Mouse (Mus musculus): ENCODE results near the gene Pabpn1l. TPM values are rescaled to one million over a fixed set of nuclear protein-coding genes. Genes with fewer than 3 reads are reported as not detected.

Gene Pabpn1l
- polyA plus RNA-seq, 1 experiment from 2014 or later = not detected

GRCm38 (mm10) chr8:122610612-122611277, 11.8 kb downstream of the Pabpn1l start:
- H3K4me2 ChIP-seq (ENCODE audit: low read depth, low read length) = peak overlapping the region; percentile 90
- H3K27ac ChIP-seq (replicated peaks; ENCODE audit: low read depth, low read length) = 0 out of 2 replicates have a peak overlapping the region, but pooled peaks have one; percentile 11
- ATAC-seq (replicated peaks; ENCODE audit: insufficient number of reproducible peaks, low FRiP score, low TSS enrichment, low read depth) (no peak; the same call in none of the 2 replicates), DNase-seq (ENCODE audit: low spot score) (no peak)
- no peaks in the 10 kb centered on the region for H3K27me3 ChIP-seq (ENCODE audit: control insufficient read depth, insufficient read depth, low read length)
- peak overlapping the region; percentile 63 for H3K9ac ChIP-seq (replicated peaks; ENCODE audit: low read length)
- no peaks in the 10 kb centered on the region for H3K9me3 ChIP-seq (replicated peaks; ENCODE audit: control insufficient read depth, low read length)
- no peaks in the 10 kb centered on the region for H3K36me3 ChIP-seq (replicated peaks; ENCODE audit: control insufficient read depth, insufficient read depth, low read depth, low read length)
- H3K4me3 ChIP-seq (ENCODE audit: low read depth, low read length) = peak overlapping the region; percentile 63
- WGBS = 4% methylated on average over 20 of the region's 20 CpGs
- H3K4me1 ChIP-seq (ENCODE audit: control insufficient read depth, insufficient read depth, low read length) = 0 out of 2 replicates have a peak, but pooled peaks cover 2% of the 10 kb centered on the region

- Histone ChIP-seq H3K4me1 (ENCODE audit: control insufficient read depth, insufficient read depth, low read length) (0 out of 2 replicates have a peak, but pooled peaks cover 2% of the 10 kb centered on the region), H3K27ac (replicated peaks; ENCODE audit: low read depth, low read length) (no peak overlapping the region), H3K9me3 (replicated peaks; ENCODE audit: control insufficient read depth, low read length) (no peaks in the 10 kb centered on the region), H3K9ac (replicated peaks; ENCODE audit: low read length) (no peak overlapping the region), H3K36me3 (replicated peaks; ENCODE audit: control insufficient read depth, insufficient read depth, low read depth, low read length) (no peaks in the 10 kb centered on the region), H3K4me3 (ENCODE audit: low read depth, low read length) (no peak overlapping the region), H3K4me2 (ENCODE audit: low read depth, low read length) (no peak overlapping the region), H3K27me3 (ENCODE audit: control insufficient read depth, insufficient read depth, low read length) (no peaks in the 10 kb centered on the region)
- WGBS = 57% methylated on average over 4 of the region's 4 CpGs
- DNase-seq (ENCODE audit: low spot score) (no peak), ATAC-seq (replicated peaks; ENCODE audit: insufficient number of reproducible peaks, low FRiP score, low TSS enrichment, low read depth) (no peak)
Measured at GRCm38 (mm10) chr8:122610209-122610608, 12.3 kb downstream of the Pabpn1l start.

GRCm38 (mm10) chr8:122606810-122607209, 15.7 kb downstream of the Pabpn1l start:
- no peaks in the 10 kb centered on the region for H3K9me3 ChIP-seq (replicated peaks; ENCODE audit: control insufficient read depth, low read length)
- 0 out of 2 replicates have a peak, but pooled peaks cover 2% of the 10 kb centered on the region for H3K4me1 ChIP-seq (ENCODE audit: control insufficient read depth, insufficient read depth, low read length)
- DNase-seq (ENCODE audit: low spot score) (no peak), ATAC-seq (replicated peaks; ENCODE audit: insufficient number of reproducible peaks, low FRiP score, low TSS enrichment, low read depth) (no peak)
- no peaks in the 10 kb centered on the region for H3K36me3 ChIP-seq (replicated peaks; ENCODE audit: control insufficient read depth, insufficient read depth, low read depth, low read length)
- no peak overlapping the region for H3K9ac ChIP-seq (replicated peaks; ENCODE audit: low read length)
- no peak overlapping the region for H3K4me2 ChIP-seq (ENCODE audit: low read depth, low read length)
- WGBS = 80% methylated on average over 11 of the region's 12 CpGs
- no peak overlapping the region for H3K4me3 ChIP-seq (ENCODE audit: low read depth, low read length)
- no peaks in the 10 kb centered on the region for H3K27me3 ChIP-seq (ENCODE audit: control insufficient read depth, insufficient read depth, low read length)
- no peak overlapping the region for H3K27ac ChIP-seq (replicated peaks; ENCODE audit: low read depth, low read length)

GRCm38 (mm10) chr8:122605367-122605766, 17.2 kb downstream of the Pabpn1l start:
- no peak overlapping the region for H3K4me2 ChIP-seq (ENCODE audit: low read depth, low read length)
- ATAC-seq (replicated peaks; ENCODE audit: insufficient number of reproducible peaks, low FRiP score, low TSS enrichment, low read depth) (no peak), DNase-seq (ENCODE audit: low spot score) (no peak)
- 84% methylated on average over 4 of the region's 4 CpGs for WGBS
- H3K36me3 ChIP-seq (replicated peaks; ENCODE audit: control insufficient read depth, insufficient read depth, low read depth, low read length) = no peaks in the 10 kb centered on the region
- H3K9ac ChIP-seq (replicated peaks; ENCODE audit: low read length) = no peak overlapping the region
- no peak overlapping the region for H3K27ac ChIP-seq (replicated peaks; ENCODE audit: low read depth, low read length)
- H3K27me3 ChIP-seq (ENCODE audit: control insufficient read depth, insufficient read depth, low read length) = no peaks in the 10 kb centered on the region
- H3K4me1 ChIP-seq (ENCODE audit: control insufficient read depth, insufficient read depth, low read length) = no peaks in the 10 kb centered on the region
- no peaks in the 10 kb centered on the region for H3K9me3 ChIP-seq (replicated peaks; ENCODE audit: control insufficient read depth, low read length)
- no peak overlapping the region for H3K4me3 ChIP-seq (ENCODE audit: low read depth, low read length)

- Histone ChIP-seq H3K9ac (replicated peaks; ENCODE audit: low read length) (no peak overlapping the region), H3K4me2 (ENCODE audit: low read depth, low read length) (no peak overlapping the region), H3K4me1 (ENCODE audit: control insufficient read depth, insufficient read depth, low read length) (no peaks in the 10 kb centered on the region), H3K27ac (replicated peaks; ENCODE audit: low read depth, low read length) (no peak overlapping the region), H3K36me3 (replicated peaks; ENCODE audit: control insufficient read depth, insufficient read depth, low read depth, low read length) (no peaks in the 10 kb centered on the region), H3K4me3 (ENCODE audit: low read depth, low read length) (no peak overlapping the region), H3K27me3 (ENCODE audit: control insufficient read depth, insufficient read depth, low read length) (no peaks in the 10 kb centered on the region), H3K9me3 (replicated peaks; ENCODE audit: control insufficient read depth, low read length) (no peaks in the 10 kb centered on the region)
- no peak for ATAC-seq (replicated peaks; ENCODE audit: insufficient number of reproducible peaks, low FRiP score, low TSS enrichment, low read depth)
- no peak for DNase-seq (ENCODE audit: low spot score)
- WGBS = 68% methylated on average over 1 of the region's 1 CpGs
Measured at GRCm38 (mm10) chr8:122604640-122605039, 17.9 kb downstream of the Pabpn1l start.

GRCm38 (mm10) chr8:122600666-122601065, 21.9 kb downstream of the Pabpn1l start:
- 90% methylated on average over 9 of the region's 9 CpGs for WGBS
- DNase-seq (ENCODE audit: low spot score) = no peak
- no peak overlapping the region for H3K4me2 ChIP-seq (ENCODE audit: low read depth, low read length)
- no peak overlapping the region for H3K4me3 ChIP-seq (ENCODE audit: low read depth, low read length)
- H3K9ac ChIP-seq (replicated peaks; ENCODE audit: low read length) = no peak overlapping the region
- H3K27ac ChIP-seq (replicated peaks; ENCODE audit: low read depth, low read length) = no peak overlapping the region
- no peaks in the 10 kb centered on the region for H3K4me1 ChIP-seq (ENCODE audit: control insufficient read depth, insufficient read depth, low read length)
- no peaks in the 10 kb centered on the region for H3K9me3 ChIP-seq (replicated peaks; ENCODE audit: control insufficient read depth, low read length)
- ATAC-seq (replicated peaks; ENCODE audit: insufficient number of reproducible peaks, low FRiP score, low TSS enrichment, low read depth) = no peak
- no peaks in the 10 kb centered on the region for H3K27me3 ChIP-seq (ENCODE audit: control insufficient read depth, insufficient read depth, low read length)
- no peaks in the 10 kb centered on the region for H3K36me3 ChIP-seq (replicated peaks; ENCODE audit: control insufficient read depth, insufficient read depth, low read depth, low read length)

GRCm38 (mm10) chr8:122596031-122596430, 26.5 kb downstream of the Pabpn1l start:
- Histone ChIP-seq H3K27me3 (ENCODE audit: control insufficient read depth, insufficient read depth, low read length) (no peaks in the 10 kb centered on the region), H3K4me3 (ENCODE audit: low read depth, low read length) (no peak overlapping the region), H3K4me1 (ENCODE audit: control insufficient read depth, insufficient read depth, low read length) (no peaks in the 10 kb centered on the region), H3K9me3 (replicated peaks; ENCODE audit: control insufficient read depth, low read length) (no peaks in the 10 kb centered on the region), H3K4me2 (ENCODE audit: low read depth, low read length) (no peak overlapping the region), H3K36me3 (replicated peaks; ENCODE audit: control insufficient read depth, insufficient read depth, low read depth, low read length) (no peaks in the 10 kb centered on the region), H3K9ac (replicated peaks; ENCODE audit: low read length) (no peak overlapping the region), H3K27ac (replicated peaks; ENCODE audit: low read depth, low read length) (no peak overlapping the region)
- DNase-seq (ENCODE audit: low spot score) = no peak
- no peak for ATAC-seq (replicated peaks; ENCODE audit: insufficient number of reproducible peaks, low FRiP score, low TSS enrichment, low read depth)
- WGBS = 40% methylated on average over 4 of the region's 4 CpGs

GRCm38 (mm10) chr8:122593783-122594507, 28.6 kb downstream of the Pabpn1l start:
- 75% methylated on average over 19 of the region's 19 CpGs for WGBS
- Histone ChIP-seq H3K4me2 (ENCODE audit: low read depth, low read length) (no peak overlapping the region), H3K27ac (replicated peaks; ENCODE audit: low read depth, low read length) (no peak overlapping the region)

More at GRCm38 (mm10) chr8:122593783-122594507, 28.6 kb downstream of the Pabpn1l start:
- no peak for ATAC-seq (replicated peaks; ENCODE audit: insufficient number of reproducible peaks, low FRiP score, low TSS enrichment, low read depth)
- DNase-seq (ENCODE audit: low spot score) = no peak
- Histone ChIP-seq H3K4me3 (ENCODE audit: low read depth, low read length) (no peak overlapping the region), H3K9ac (replicated peaks; ENCODE audit: low read length) (0 out of 2 replicates have a peak overlapping the region, but pooled peaks have one; percentile 3), H3K27me3 (ENCODE audit: control insufficient read depth, insufficient read depth, low read length) (no peaks in the 10 kb centered on the region), H3K36me3 (replicated peaks; ENCODE audit: control insufficient read depth, insufficient read depth, low read depth, low read length) (no peaks in the 10 kb centered on the region), H3K9me3 (replicated peaks; ENCODE audit: control insufficient read depth, low read length) (no peaks in the 10 kb centered on the region), H3K4me1 (ENCODE audit: control insufficient read depth, insufficient read depth, low read length) (no peaks in the 10 kb centered on the region)
